Mouse (Mus musculus) c-Kit-negative CD71-positive TER-119-positive erythroid progenitor cells, embryonic 14.5 days (primary cell): Measurements from ENCODE around the gene Rab3b.

Experiments used
- DNase-seq: peaks from one replicate; pipeline ENCODE4 v3.0.0-alpha.2; 2013; ENCODE audit warnings: low read depth, low spot score

The Rab3b gene

GRCm38 (mm10) chr4:108950201-108950600, 71.3 kb downstream of the Rab3b start:
- no peak for DNase-seq

GRCm38 (mm10) chr4:108951663-108952062, 72.8 kb downstream of the Rab3b start:
- no peak for DNase-seq

GRCm38 (mm10) chr4:108959696-108960095, 80.8 kb downstream of the Rab3b start:
- DNase-seq, result peak; percentile 29

- peak; percentile 51 for DNase-seq
These were observed 82.0 kb downstream of the Rab3b start for GRCm38 (mm10) chr4:108960619-108961460.

- no peak for DNase-seq
These were observed 84.2 kb downstream of the Rab3b start for GRCm38 (mm10) chr4:108963017-108963416.

- DNase-seq, result no peak
These were observed 90.7 kb downstream of the Rab3b start for GRCm38 (mm10) chr4:108969517-108969916.

- DNase-seq, result no peak
These were observed 92.2 kb downstream of the Rab3b start for GRCm38 (mm10) chr4:108971054-108971453.

- peak; percentile 42 for DNase-seq
These were observed 97.7 kb downstream of the Rab3b start for GRCm38 (mm10) chr4:108976458-108977071.

GRCm38 (mm10) chr4:108986833-108987472, 108.1 kb downstream of the Rab3b start:
- DNase-seq, result no peak

GRCm38 (mm10) chr4:108987473-108987842, 108.6 kb downstream of the Rab3b start:
- no peak for DNase-seq

GRCm38 (mm10) chr4:108989430-108989829, 110.6 kb downstream of the Rab3b start:
- no peak for DNase-seq

GRCm38 (mm10) chr4:108990032-108990431, 111.2 kb downstream of the Rab3b start:
- DNase-seq, result peak; percentile 81

GRCm38 (mm10) chr4:108990571-108990970, 111.7 kb downstream of the Rab3b start:
- peak; percentile 28 for DNase-seq

- no peak for DNase-seq
These were observed 112.9 kb downstream of the Rab3b start for GRCm38 (mm10) chr4:108991811-108992210.
